Mouse (Mus musculus) brain, embryonic 18.5 days (tissue): ENCODE results near the gene Tnfsf9.
"Not testable (repeated sequence)": the region's sequence is repeated elsewhere in the genome, so short reads cannot be mapped to it uniquely, and the experiment has no call there.

Experiments
- DNase-seq: peaks from one replicate; pipeline ENCODE4 v3.0.0-alpha.2; 2012; ENCODE audit warnings: low read depth, low spot score

Tnfsf9 gene

GRCm38 (mm10) chr17:57095855-57096622, 9.1 kb upstream of the Tnfsf9 start:
- DNase-seq, result no peak

- DNase-seq, result no peak
Observed at GRCm38 (mm10) chr17:57096623-57096920, 8.6 kb upstream of the Tnfsf9 start.

DNA sequence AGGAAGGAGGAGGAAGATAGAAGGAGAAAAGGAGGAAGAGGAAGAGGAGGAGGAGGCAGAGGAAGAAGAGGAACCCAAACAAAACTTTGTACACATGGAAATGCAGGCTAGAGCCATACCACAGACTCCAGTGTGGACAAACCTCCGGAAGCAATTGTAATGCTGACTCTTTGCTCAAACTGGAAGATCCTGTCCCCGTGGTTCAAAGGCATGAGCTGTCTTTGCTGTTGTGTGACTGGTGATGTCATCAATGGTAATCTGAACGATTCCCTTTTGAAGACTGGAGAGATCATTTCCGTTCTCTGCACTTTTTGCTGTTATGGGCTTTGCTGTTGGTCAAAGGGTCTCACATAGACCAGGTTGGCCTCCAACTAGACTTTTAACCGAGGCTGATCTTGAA, 6.8 kb upstream of the Tnfsf9 start:
- no peak for DNase-seq

DNA sequence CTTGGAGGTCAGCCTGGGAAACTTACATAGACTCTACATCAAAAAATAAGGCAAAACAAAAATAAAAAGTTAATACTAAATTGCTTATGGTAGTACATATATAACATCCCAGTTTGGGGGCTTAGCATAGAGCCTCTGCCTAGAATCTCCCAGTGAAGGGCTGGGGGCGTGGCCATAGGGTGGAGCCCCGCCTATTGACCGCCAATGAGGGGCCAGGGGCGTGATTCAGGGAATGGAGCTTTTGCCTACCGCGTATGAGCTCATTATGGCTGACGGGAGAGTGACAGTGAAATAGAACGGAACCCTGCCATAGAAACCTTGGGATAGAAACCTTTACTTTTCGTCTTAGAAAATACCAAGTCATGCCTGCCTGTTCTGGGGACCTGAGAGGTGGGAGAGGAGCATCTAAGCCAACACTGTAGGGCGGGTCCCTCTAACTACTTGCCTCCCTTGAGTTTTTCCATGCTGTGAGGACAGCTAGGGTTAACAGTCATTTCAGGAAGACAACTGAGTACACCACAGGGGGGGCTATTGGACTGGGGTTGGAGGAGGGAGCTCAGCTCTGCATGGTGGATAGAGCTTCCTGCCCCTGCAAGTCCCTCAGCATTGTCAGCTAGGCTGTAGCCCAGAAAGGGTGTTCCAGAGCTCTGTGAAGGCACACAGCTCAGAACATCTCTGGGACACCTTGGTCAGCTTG, 5.3 kb upstream of the Tnfsf9 start:
- no peak for DNase-seq

GRCm38 (mm10) chr17:57102276-57102675, 2.8 kb upstream of the Tnfsf9 start:
- DNase-seq, result no peak

DNA sequence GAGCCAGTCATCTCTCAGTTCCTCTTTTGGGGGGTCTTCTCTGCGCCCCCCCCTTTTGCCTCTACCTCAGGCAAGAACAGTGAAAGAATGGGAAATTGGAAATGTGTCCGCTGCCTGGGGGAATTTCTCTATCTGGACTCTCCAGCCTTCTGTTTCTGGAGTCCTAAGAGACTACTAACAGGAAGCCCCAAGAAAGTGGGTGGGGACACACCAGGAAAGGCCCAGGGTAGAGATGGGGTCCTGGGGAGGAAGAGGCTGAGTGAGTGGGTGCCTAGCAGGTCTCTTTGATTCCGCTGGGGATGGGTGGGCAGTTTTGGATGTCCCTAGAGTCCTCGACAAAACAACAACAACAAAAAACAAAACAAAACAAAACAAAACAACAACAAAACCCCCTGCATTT, 629 bp upstream of the Tnfsf9 start:
- DNase-seq, result no peak

GRCm38 (mm10) chr17:57106035-57106368, 877 bp downstream of the Tnfsf9 start:
- no peak for DNase-seq

- DNase-seq, result no peak
Observed at GRCm38 (mm10) chr17:57107064-57107463, 1.9 kb downstream of the Tnfsf9 start.

DNA sequence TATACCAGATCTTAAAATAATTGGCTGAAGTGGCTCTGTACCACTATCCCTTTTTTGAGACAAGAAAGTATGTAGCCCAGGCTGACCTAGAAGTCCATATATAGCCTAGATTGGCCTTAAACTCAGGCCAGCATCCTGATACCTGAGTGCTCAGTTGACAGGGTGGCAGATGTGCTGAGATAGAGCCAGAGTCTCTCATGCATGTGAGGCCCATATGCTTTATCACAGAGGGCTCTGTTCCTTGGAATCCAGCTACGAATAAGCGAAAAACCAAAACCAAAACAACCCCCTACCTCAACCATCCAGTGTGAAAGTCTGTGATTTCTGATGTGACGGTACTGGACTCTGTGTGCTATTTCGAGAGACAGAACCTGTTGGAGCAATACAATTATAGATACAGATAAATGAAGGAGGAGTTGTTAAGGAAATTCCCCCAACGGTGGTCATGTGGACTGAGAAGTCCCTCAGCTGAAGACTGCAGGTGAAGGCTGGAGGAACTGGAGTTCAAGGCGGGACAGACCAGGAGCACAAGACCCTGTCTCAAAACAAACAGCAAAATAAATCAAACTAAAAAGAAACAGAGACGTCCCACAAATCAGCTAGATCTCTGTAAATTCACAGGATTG, 3.0 kb downstream of the Tnfsf9 start:
- no peak for DNase-seq

- no peak for DNase-seq
Observed at GRCm38 (mm10) chr17:57108666-57109171, 3.6 kb downstream of the Tnfsf9 start.

DNA sequence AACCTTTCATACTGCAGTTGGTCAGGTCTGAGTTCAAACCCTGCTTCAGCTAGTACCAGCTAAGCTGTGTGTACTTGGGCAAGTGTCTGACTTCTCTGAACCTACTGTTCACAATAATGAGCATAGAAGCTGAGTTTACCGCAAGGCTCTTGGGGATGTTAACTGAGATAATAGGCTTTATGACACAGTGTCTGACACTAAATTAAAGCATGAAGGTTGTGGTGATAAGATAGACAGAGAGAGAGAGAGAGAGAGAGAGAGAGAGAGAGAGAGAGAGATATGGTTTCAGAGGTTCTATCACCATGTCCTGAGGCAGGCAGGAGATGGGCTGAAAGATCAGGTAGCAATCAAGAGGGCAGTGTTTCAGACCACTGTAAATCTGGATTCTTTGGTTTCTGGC, 4.9 kb downstream of the Tnfsf9 start:
- no peak for DNase-seq

- no peak for DNase-seq
Observed at GRCm38 (mm10) chr17:57112768-57113474, 7.8 kb downstream of the Tnfsf9 start.

DNA sequence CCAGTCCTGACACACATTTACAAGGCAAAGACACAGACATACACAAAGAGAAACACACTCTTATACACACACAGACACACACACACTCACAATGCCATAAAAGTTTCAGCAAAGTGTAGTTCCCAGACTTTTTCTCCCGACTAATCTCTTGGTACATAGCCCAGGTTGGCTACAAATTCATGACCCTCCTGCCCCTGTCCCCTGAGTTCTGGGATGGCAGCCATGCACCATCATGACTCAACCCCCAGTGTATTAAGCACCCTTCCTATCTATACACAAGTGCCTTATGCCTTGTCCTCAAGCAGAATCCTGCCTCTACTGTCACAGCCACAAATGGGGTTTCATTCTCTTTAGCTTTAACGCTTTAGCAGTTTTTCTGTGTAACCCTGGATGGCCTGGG, 11.7 kb downstream of the Tnfsf9 start:
- DNase-seq, result no peak

- DNase-seq, result no peak
Observed at GRCm38 (mm10) chr17:57118524-57119349, 13.6 kb downstream of the Tnfsf9 start.

DNA sequence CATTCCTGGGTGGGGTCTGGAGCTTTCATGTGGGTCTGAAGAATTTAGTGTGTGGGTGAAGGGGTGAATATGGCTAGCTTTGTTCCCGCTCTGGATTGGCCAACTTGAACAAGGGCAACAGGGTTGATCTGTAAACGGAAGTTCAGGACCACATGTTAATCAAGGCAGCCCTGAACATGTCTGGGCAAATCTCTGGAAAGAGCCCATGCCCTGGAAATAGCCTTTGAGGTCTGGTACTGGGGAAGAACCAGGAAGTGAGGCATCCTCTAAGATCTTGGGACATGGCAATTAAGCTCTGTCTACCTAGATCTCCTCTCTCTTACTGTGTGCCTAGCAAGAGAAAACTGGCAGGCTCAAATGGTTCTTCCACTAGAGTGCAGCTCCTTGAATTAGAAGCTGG, 16.7 kb downstream of the Tnfsf9 start:
- DNase-seq, result no peak

GRCm38 (mm10) chr17:57123192-57124118, 18.3 kb downstream of the Tnfsf9 start:
- DNase-seq, result no peak

GRCm38 (mm10) chr17:57124792-57125191, 19.7 kb downstream of the Tnfsf9 start:
- no peak for DNase-seq

DNA sequence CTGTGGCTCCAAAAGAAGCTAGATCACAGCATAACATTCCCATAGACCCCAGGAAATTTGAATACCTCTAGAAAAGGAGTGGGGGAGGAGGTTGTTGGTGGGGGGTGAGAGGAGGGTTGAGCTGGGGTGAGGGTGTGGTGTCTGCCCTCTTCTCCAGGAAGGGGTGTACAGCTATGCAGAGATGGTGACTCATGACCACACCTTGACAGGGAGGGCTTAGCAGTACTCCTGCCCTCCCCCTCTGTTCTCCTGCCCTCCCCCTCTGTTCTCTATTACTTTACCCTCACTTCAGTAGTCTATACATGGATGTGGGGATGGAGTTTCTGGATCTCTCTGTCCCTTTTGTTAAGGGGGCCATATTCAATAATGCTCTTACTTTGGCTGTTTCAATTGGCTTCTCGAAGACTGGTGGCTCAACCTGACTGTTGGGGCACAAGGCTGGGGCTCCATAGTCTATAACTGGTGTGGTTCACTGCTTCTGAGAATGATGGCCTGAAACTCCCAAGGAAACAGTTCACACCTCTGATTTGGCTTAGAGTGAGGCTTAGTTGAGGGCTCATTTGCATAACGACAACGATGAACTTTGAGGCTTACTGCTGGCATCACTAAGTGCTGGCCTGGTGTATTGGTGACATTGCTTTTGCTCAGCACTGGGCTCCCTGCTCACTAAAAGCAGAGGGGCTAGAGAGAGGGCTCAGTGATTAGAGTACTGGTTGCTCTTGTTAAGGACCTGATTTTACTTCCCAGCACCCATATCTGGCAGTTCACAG, 20.9 kb downstream of the Tnfsf9 start:
- DNase-seq, result no peak

- no peak for DNase-seq
Observed at GRCm38 (mm10) chr17:57131793-57132192, 26.7 kb downstream of the Tnfsf9 start.

- DNase-seq, result not testable (repeated sequence)
Observed at GRCm38 (mm10) chr17:57134021-57134420, 28.9 kb downstream of the Tnfsf9 start.
